Mouse (Mus musculus) lung, postnatal 0 days (tissue): ENCODE results near the gene Fam186a. TPM values are rescaled to one million over a fixed set of nuclear protein-coding genes. Genes with fewer than 3 reads are reported as not detected.

Source experiments
- ATAC-seq: fragments of 200-750 bp; cut with Nextera tagmentation; 2 replicates; pipeline ENCODE4 v1.8.0; 2017; ENCODE audit warnings: moderate library complexity
- DNase-seq: peaks from one replicate; pipeline ENCODE4 v3.0.0-alpha.2; 2016; ENCODE audit warnings: low spot score
- H3K27ac ChIP-seq: fragments of 300-500 bp; sonication (generic); 2 replicates; pipeline ENCODE4 v1.5.1; 2014; ENCODE audit warnings: antibody characterized with exemption, mild to moderate bottlenecking, low read length, mixed read lengths
- H3K27me3 ChIP-seq: fragments of 300-500 bp; sonication (generic); replicated peaks from 2 replicates; pipeline ENCODE4 v1.6.1; 2014; ENCODE audit warnings: low read length, mixed read lengths; ENCODE audit not compliant: insufficient read depth
- H3K36me3 ChIP-seq: fragments of 300-500 bp; sonication (generic); 2 replicates; pipeline ENCODE4 v1.6.1; 2014; ENCODE audit warnings: low read length, mixed read lengths; ENCODE audit not compliant: insufficient read depth
- H3K4me1 ChIP-seq: fragments of 300-500 bp; sonication (generic); 2 replicates; pipeline ENCODE4 v1.6.1; 2014; ENCODE audit warnings: antibody characterized with exemption, low read depth, low read length, mixed read lengths; ENCODE audit not compliant: insufficient read depth
- H3K4me2 ChIP-seq: fragments of 300-500 bp; sonication (generic); replicated peaks from 2 replicates; pipeline ENCODE4 v1.6.1; 2014; ENCODE audit warnings: low read depth, mild to moderate bottlenecking, low read length, moderate library complexity, mixed read lengths
- H3K4me3 ChIP-seq: fragments of 300-500 bp; sonication (generic); 2 replicates; pipeline ENCODE4 v1.5.1; 2014; ENCODE audit warnings: low read depth, low read length
- H3K9ac ChIP-seq: fragments of 300-500 bp; sonication (generic); replicated peaks from 2 replicates; pipeline ENCODE4 v1.6.1; 2014; ENCODE audit warnings: low read depth, mild to moderate bottlenecking
- H3K9me3 ChIP-seq: fragments of 300-500 bp; sonication (generic); 2 replicates; pipeline ENCODE4 v1.6.1; 2016; ENCODE audit warnings: low read length, mixed read lengths
- CTCF ChIP-seq: IDR thresholded peaks from 2 replicates; pipeline ENCODE4 v1.5.1; 2016; ENCODE audit warnings: antibody characterized with exemption, mild to moderate bottlenecking
- EP300 ChIP-seq: IDR thresholded peaks from 2 replicates; pipeline ENCODE4 v1.6.1; 2016; ENCODE audit warnings: antibody characterized with exemption, mild to moderate bottlenecking, control low read depth
- WGBS: fragments of 180-500 bp; shearing (Covaris S2); extraction: QIAGEN DNeasy Blood & Tissue Kit; methylation state at CpG from one replicate; pipeline ENCODE4 v1.1.7; 2014; 5-methylcytosine and 5-hydroxymethylcytosine counted together
- polyA plus RNA-seq: library from polyadenylated mRNA; unstranded; fragments of >200 nt; fragmentation: Nextera tagmentation; extraction: Ambion mirVana; gene quantifications from 2 replicates; pipeline ENCODE4 v1.2.1, GENCODE M21; 2015

Gene Fam186a
- polyA plus RNA-seq, 1 experiment from 2014 or later = 0.01 TPM

GRCm38 (mm10) chr15:99937841-99938240, 29.0 kb downstream of the Fam186a start:
- TF ChIP-seq EP300 (no peak), CTCF (no peak)
- no peak overlapping the region for H3K4me2 ChIP-seq
- WGBS = 83% methylated on average over 8 of the region's 8 CpGs

GRCm38 (mm10) chr15:99936659-99937058, 30.2 kb downstream of the Fam186a start:
- no peaks in the 10 kb centered on the region for H3K36me3 ChIP-seq
- WGBS = 82% methylated on average over 3 of the region's 3 CpGs
- no peaks in the 10 kb centered on the region for H3K27me3 ChIP-seq
- H3K4me1 ChIP-seq = no peaks in the 10 kb centered on the region
- no peak overlapping the region for H3K4me3 ChIP-seq
- H3K4me2 ChIP-seq = no peak overlapping the region
- DNase-seq (no peak), ATAC-seq (no peak)
- H3K27ac ChIP-seq = no peak overlapping the region
- H3K9me3 ChIP-seq = no peaks in the 10 kb centered on the region
- TF ChIP-seq CTCF = no peak
- TF ChIP-seq EP300 = no peak
- H3K9ac ChIP-seq = no peak overlapping the region

More at GRCm38 (mm10) chr15:99937841-99938240, 29.0 kb downstream of the Fam186a start:
- no peak overlapping the region for H3K4me3 ChIP-seq
- H3K4me1 ChIP-seq = no peaks in the 10 kb centered on the region
- no peaks in the 10 kb centered on the region for H3K9me3 ChIP-seq
- no peak overlapping the region for H3K27ac ChIP-seq
- no peak overlapping the region for H3K9ac ChIP-seq
- no peak for DNase-seq
- no peaks in the 10 kb centered on the region for H3K27me3 ChIP-seq
- no peaks in the 10 kb centered on the region for H3K36me3 ChIP-seq
- ATAC-seq = no peak

- Histone ChIP-seq H3K4me1 (no peaks in the 10 kb centered on the region), H3K9ac (no peak overlapping the region), H3K4me3 (no peak overlapping the region), H3K36me3 (no peaks in the 10 kb centered on the region), H3K27ac (no peak overlapping the region), H3K4me2 (no peak overlapping the region), H3K9me3 (no peaks in the 10 kb centered on the region), H3K27me3 (no peaks in the 10 kb centered on the region)
- WGBS = 39% methylated on average over 1 of the region's 1 CpGs
- TF ChIP-seq EP300 (no peak), CTCF (no peak)
- ATAC-seq (no peak), DNase-seq (no peak)
These were observed 32.4 kb downstream of the Fam186a start for GRCm38 (mm10) chr15:99934501-99934900.

- no peaks in the 10 kb centered on the region for H3K36me3 ChIP-seq
- H3K9ac ChIP-seq = no peak overlapping the region
- H3K27me3 ChIP-seq = no peaks in the 10 kb centered on the region
- WGBS = 56% methylated on average over 8 of the region's 8 CpGs
- no peaks in the 10 kb centered on the region for H3K4me1 ChIP-seq
- no peak overlapping the region for H3K27ac ChIP-seq
- no peaks in the 10 kb centered on the region for H3K9me3 ChIP-seq
- TF ChIP-seq EP300 = no peak
- no peak for TF ChIP-seq CTCF
- H3K4me2 ChIP-seq = no peak overlapping the region
- DNase-seq = peak; percentile 39
- no peak overlapping the region for H3K4me3 ChIP-seq
- peak; percentile 48; the same call in 1 of the 2 replicates for ATAC-seq
These were observed 35.6 kb downstream of the Fam186a start for GRCm38 (mm10) chr15:99931231-99931630.

- ATAC-seq (no peak), DNase-seq (no peak)
- no peak overlapping the region for H3K27ac ChIP-seq
- no peaks in the 10 kb centered on the region for H3K36me3 ChIP-seq
- H3K4me1 ChIP-seq = no peaks in the 10 kb centered on the region
- H3K9me3 ChIP-seq = no peaks in the 10 kb centered on the region
- no peak overlapping the region for H3K4me2 ChIP-seq
- H3K27me3 ChIP-seq = no peaks in the 10 kb centered on the region
- 78% methylated on average over 15 of the region's 15 CpGs for WGBS
- TF ChIP-seq EP300 = no peak
- no peak for TF ChIP-seq CTCF
- no peak overlapping the region for H3K9ac ChIP-seq
- H3K4me3 ChIP-seq = no peak overlapping the region
These were observed 47.2 kb downstream of the Fam186a start for GRCm38 (mm10) chr15:99919601-99920158.

- DNase-seq (no peak), ATAC-seq (no peak)
- TF ChIP-seq CTCF (no peak), EP300 (no peak)
- Histone ChIP-seq H3K27me3 (no peaks in the 10 kb centered on the region), H3K4me2 (no peak overlapping the region), H3K4me3 (no peak overlapping the region), H3K9ac (no peak overlapping the region), H3K36me3 (no peaks in the 10 kb centered on the region), H3K27ac (no peak overlapping the region), H3K9me3 (no peaks in the 10 kb centered on the region), H3K4me1 (no peaks in the 10 kb centered on the region)
- whole genome bisulfite sequencing = 52% methylated on average over 3 of the region's 3 CpGs
These were observed 49.6 kb downstream of the Fam186a start for GRCm38 (mm10) chr15:99917264-99917663.

- no peaks in the 10 kb centered on the region for H3K36me3 ChIP-seq
- no peaks in the 10 kb centered on the region for H3K4me1 ChIP-seq
- peak; percentile 65 for DNase-seq
- H3K4me3 ChIP-seq = no peak overlapping the region
- 0 out of 2 replicates have a peak overlapping the region, but pooled peaks have one; percentile 43 for H3K27ac ChIP-seq
- peak; percentile 84 for ATAC-seq
- 37% methylated on average over 5 of the region's 5 CpGs for WGBS
- H3K9ac ChIP-seq = no peak overlapping the region
- TF ChIP-seq CTCF (no peak), EP300 (no peak)
- no peaks in the 10 kb centered on the region for H3K27me3 ChIP-seq
- H3K4me2 ChIP-seq = no peak overlapping the region
- H3K9me3 ChIP-seq = no peaks in the 10 kb centered on the region
These were observed 52.2 kb downstream of the Fam186a start for GRCm38 (mm10) chr15:99914613-99915012.
